Mouse (Mus musculus) small intestine, adult 2 months (tissue): Measurements from ENCODE around the gene Tgfbrap1.

ENCODE experiments used
- CTCF ChIP-seq: fragments of 200-500 bp; IDR thresholded peaks from 2 replicates; pipeline ENCODE4 v1.5.1; 2012; ENCODE audit warnings: low read depth, mild to moderate bottlenecking, control low read depth, inconsistent platforms, low read length, moderate library complexity, mixed read lengths; ENCODE audit not compliant: insufficient replicate concordance, insufficient read length; ENCODE audit errors: extremely low read depth
- POLR2A ChIP-seq: fragments of 200-500 bp; IDR thresholded peaks from 2 replicates; pipeline ENCODE4 v1.6.1; 2012; ENCODE audit warnings: low read depth, mild to moderate bottlenecking, control low read depth, inconsistent platforms, low read length, moderate library complexity

DNA sequence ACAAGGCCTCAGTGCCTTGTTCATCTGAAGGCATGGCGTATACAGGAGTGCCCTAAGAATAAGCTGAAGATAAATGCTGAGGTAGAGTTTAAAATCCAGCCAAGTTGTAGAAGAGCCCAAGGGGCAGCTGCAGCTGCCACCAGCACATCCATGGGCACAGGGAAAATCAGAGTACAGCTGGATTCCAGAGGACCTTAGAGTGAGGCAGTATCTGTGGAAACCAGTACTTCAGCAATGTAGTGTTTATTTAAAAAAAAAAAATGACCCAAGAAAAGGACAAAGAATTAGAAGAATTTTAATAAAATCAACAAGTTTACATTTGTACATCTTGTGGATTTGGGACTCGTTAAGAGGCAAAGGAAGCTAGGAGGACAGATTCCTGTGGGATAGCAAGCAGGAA, 51.4 kb downstream of the Tgfbrap1 start:
- TF ChIP-seq CTCF (no peak), POLR2A (no peak)
